9 mouse cellular contexts compared by ENCODE assay signal in the genomic region with DNA sequence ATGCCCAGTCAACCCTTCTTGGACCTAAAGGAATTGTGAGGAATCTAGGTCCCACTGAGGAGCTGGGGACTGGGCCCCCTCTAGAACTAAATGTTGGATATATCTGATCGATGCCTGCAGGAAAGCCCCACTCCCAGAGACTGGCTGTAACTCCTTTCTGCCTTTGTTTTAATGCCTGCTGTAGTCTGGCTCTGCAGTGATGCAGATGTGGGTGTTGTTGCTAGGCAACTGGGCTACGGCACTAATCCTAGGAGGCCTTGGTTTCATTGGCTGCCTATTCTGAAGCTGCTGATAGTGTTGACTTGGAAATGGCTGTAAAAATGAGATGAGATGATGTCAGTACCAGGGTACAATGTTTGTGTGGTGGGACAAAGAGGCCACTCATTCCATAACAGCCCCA.
DNase-seq lines count a peak whose midpoint lies in the region; ATAC-seq lines count a peak whose summit lies in the region.
"Had no signal": no experiment of that assay in that cellular context is flagged by ENCODE, and none has a peak within 500 bp of the region (broad histone marks: within the 10 kb centered on the region; RNA-seq: fewer than 3 reads in every experiment).

No protein-coding gene starts in this region.

- no peaks in the 10 kb centered on the region for H3K9me3 ChIP-seq in neural tube, embryonic 13.5 days

- H3K27me3 ChIP-seq in neural tube, embryonic 13.5 days: no peaks in the 10 kb centered on the region

- WGBS in neural tube, embryonic 13.5 days: 6% methylated on average over 2 of the region's 2 CpGs

- no peak overlapping the region for H3K4me3 ChIP-seq in neural tube, embryonic 13.5 days

- 0 out of 2 replicates have a peak overlapping the region, but pooled peaks have one; percentile 18 for H3K4me2 ChIP-seq in neural tube, embryonic 13.5 days

- peak overlapping the region; percentile 93 for H3K27ac ChIP-seq in neural tube, embryonic 13.5 days (replicated peaks)
- H3K27ac ChIP-seq: macrophage had no signal

- DNase-seq in adrenal gland, adult (ENCODE audit: inconsistent age in 2 of 2, low spot score in 1 of 2): peak; percentile 14 to 40
- DNase-seq in adrenal gland, postnatal 25 days: no peak
- peak; percentile 89 to 90 for DNase-seq in frontal cortex, adult 2 months (ENCODE audit: extremely low spot score in 1 of 2, low spot score in 1 of 2)
- peak; percentile 76 to 88 for DNase-seq in left cerebral cortex, adult 18-20 months (ENCODE audit: low spot score in 2 of 2)
- no peak for DNase-seq in ovary, adult 18-20 months (ENCODE audit: low spot score)
- no peak for DNase-seq in cerebellum, adult 11-12 months
- DNase-seq in urinary bladder, adult 2 months (ENCODE audit: low spot score): no peak

- H3K4me1 ChIP-seq in neural tube, embryonic 13.5 days (replicated peaks): peaks cover 34% of the 10 kb centered on the region

- no peaks in the 10 kb centered on the region for H3K36me3 ChIP-seq in neural tube, embryonic 13.5 days

- ATAC-seq in neural tube, embryonic 13.5 days (ENCODE audit: low read depth): peak; percentile 96

- peak overlapping the region; percentile 51 for H3K9ac ChIP-seq in neural tube, embryonic 13.5 days

Comparison
In these comparisons a context has a peak if more than half of its experiments do, and no peak if none do; other contexts are left out.
1. DNase-seq: peak in adrenal gland, adult (2 of 2), frontal cortex, adult 2 months (2 of 2) and left cerebral cortex, adult 18-20 months (2 of 2); none in adrenal gland, postnatal 25 days (single experiment), ovary, adult 18-20 months (single experiment), cerebellum, adult 11-12 months (single experiment) and urinary bladder, adult 2 months (single experiment).